Mouse (Mus musculus) kidney, postnatal 0 days (tissue): Measurements from ENCODE around the gene B9d2. TPM values are rescaled to one million over a fixed set of nuclear protein-coding genes. Genes with fewer than 3 reads are reported as not detected.
A peak's percentile ranks its signal among the peaks of the same experiment; 100 is the strongest.
"Not testable (repeated sequence)": the region's sequence is repeated elsewhere in the genome, so short reads cannot be mapped to it uniquely, and the experiment has no call there.

Source experiments
- ATAC-seq: fragments of 200-750 bp; cut with Nextera tagmentation; replicated peaks from 2 replicates; pipeline ENCODE4 v1.8.0; 2017; ENCODE audit warnings: low read depth, moderate number of reproducible peaks, moderate TSS enrichment, moderate library complexity; ENCODE audit not compliant: low FRiP score
- DNase-seq: peaks from one replicate; pipeline ENCODE4 v3.0.0-alpha.2; 2016; ENCODE audit warnings: low spot score
- H3K27ac ChIP-seq: fragments of 300-500 bp; sonication (generic); 2 replicates; pipeline ENCODE4 v1.5.1; 2014; ENCODE audit warnings: mild to moderate bottlenecking
- H3K27me3 ChIP-seq: fragments of 300-500 bp; sonication (generic); 2 replicates; pipeline ENCODE4 v1.6.1; 2014; ENCODE audit warnings: low read length, mixed read lengths; ENCODE audit not compliant: insufficient read depth
- H3K36me3 ChIP-seq: fragments of 300-500 bp; sonication (generic); 2 replicates; pipeline ENCODE4 v1.6.1; 2014; ENCODE audit warnings: low read length, mixed read lengths; ENCODE audit not compliant: insufficient read depth
- H3K4me1 ChIP-seq: fragments of 300-500 bp; sonication (generic); replicated peaks from 2 replicates; pipeline ENCODE4 v1.6.1; 2014; ENCODE audit warnings: antibody characterized with exemption, low read length, mixed read lengths; ENCODE audit not compliant: insufficient read depth
- H3K4me2 ChIP-seq: fragments of 300-500 bp; sonication (generic); 2 replicates; pipeline ENCODE4 v1.6.1; 2014; ENCODE audit warnings: mild to moderate bottlenecking, low read length, moderate library complexity, mixed read lengths
- H3K4me3 ChIP-seq: fragments of 300-500 bp; sonication (generic); replicated peaks from 2 replicates; pipeline ENCODE4 v1.5.1; 2014; ENCODE audit warnings: low read depth, low read length
- H3K9ac ChIP-seq: fragments of 300-500 bp; sonication (generic); 2 replicates; pipeline ENCODE4 v1.6.1; 2014; ENCODE audit warnings: low read depth, low read length
- H3K9me3 ChIP-seq: fragments of 300-500 bp; sonication (generic); replicated peaks from 2 replicates; pipeline ENCODE4 v1.6.1; 2016; ENCODE audit warnings: low read length, inconsistent platforms, mixed read lengths
- CTCF ChIP-seq: IDR thresholded peaks from 2 replicates; pipeline ENCODE4 v1.5.1; 2016; ENCODE audit warnings: antibody characterized with exemption, low read depth, mild to moderate bottlenecking, moderate library complexity
- WGBS: fragments of 180-500 bp; shearing (Covaris S2); extraction: QIAGEN DNeasy Blood & Tissue Kit; methylation state at CpG from one replicate; pipeline ENCODE4 v1.1.7; 2014; 5-methylcytosine and 5-hydroxymethylcytosine counted together
- polyA plus RNA-seq: library from polyadenylated mRNA; unstranded; fragments of >200 nt; fragmentation: Nextera tagmentation; extraction: Ambion mirVana; gene quantifications from 2 replicates; pipeline ENCODE4 v1.2.1, GENCODE M21; 2015

B9d2 gene
- polyA plus RNA-seq, 1 experiment from 2014 or later = 31.4 TPM

DNA sequence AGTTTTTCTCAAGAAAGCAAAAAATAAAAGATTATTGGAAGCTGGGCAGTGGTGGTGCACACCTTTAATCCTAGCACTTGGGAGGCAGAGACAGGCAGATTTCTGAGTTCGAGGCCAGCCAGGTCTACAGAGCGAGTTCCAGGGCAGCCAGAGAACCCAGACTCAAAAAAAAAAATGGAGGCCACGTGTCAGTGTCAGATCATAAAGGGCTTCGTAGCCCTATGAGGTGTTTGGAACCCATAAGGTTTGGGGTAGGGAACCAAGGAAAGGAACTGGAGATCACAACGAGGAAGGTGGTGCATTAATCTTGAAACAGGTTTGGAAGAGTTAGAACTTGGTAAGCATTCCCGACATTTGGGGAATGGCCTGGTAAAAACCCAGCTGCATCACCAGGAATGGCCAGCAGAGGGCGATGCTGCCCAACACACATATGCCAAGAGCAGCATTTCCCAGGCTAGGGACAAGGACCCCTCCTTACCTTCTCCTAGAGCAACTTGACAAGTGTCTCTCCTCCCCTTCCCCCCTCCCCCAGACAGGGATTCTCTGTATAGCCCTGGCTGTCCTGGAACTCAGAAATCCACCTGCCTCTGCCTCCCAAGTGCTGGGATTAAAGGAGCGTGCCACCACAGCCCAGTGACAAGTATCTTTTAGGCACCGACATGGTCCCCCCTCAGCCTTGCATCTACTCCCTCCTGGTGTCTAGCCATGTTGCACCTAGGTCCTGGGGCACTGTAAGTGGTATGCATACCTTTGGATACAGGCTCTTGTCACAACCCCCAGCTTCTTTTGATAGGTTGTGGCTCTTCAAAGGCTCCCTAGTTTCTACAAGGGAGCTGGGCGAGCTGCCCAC lies 39.4 kb downstream of the B9d2 start:
- peak overlapping the region; percentile 26 for H3K27ac ChIP-seq
- H3K9me3 ChIP-seq = no peaks in the 10 kb centered on the region
- DNase-seq (peak; percentile 79), ATAC-seq (no peak; the same call in 1 of the 2 replicates)
- no peak overlapping the region for H3K4me3 ChIP-seq
- WGBS = 61% methylated on average over 10 of the region's 10 CpGs
- no peak overlapping the region for H3K9ac ChIP-seq
- peak; percentile 92 for TF ChIP-seq CTCF
- H3K4me2 ChIP-seq = no peak overlapping the region
- peaks cover 51% of the 10 kb centered on the region for H3K36me3 ChIP-seq
- H3K4me1 ChIP-seq = peaks cover 8% of the 10 kb centered on the region; the same call in 1 of the 2 replicates
- no peaks in the 10 kb centered on the region for H3K27me3 ChIP-seq

DNA sequence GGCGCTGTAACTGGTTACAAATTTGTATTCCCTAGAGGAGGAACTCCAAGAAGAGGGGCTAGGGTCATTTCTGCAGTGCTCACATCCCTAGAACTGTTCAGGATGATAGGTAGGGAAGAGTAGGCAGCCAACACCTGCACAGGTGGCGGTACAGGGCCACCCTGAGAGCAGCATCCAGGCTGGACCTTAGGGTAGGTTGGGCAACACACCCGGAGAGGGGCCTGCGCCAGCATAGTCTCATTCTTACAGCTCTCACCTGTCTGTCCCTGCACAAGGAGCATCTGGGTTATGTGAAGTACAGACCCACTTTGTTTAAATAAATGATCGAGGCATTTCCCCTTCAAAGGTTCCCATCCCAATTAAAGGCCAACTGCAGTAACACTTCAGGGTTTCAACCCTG lies 40.2 kb downstream of the B9d2 start:
- Histone ChIP-seq H3K9ac (no peak overlapping the region), H3K27me3 (no peaks in the 10 kb centered on the region), H3K4me3 (no peak overlapping the region), H3K27ac (no peak overlapping the region), H3K4me1 (peaks cover 8% of the 10 kb centered on the region; the same call in 1 of the 2 replicates), H3K9me3 (no peaks in the 10 kb centered on the region), H3K4me2 (no peak overlapping the region), H3K36me3 (peaks cover 51% of the 10 kb centered on the region)
- whole genome bisulfite sequencing = 90% methylated on average over 5 of the region's 5 CpGs
- ATAC-seq (no peak), DNase-seq (no peak)
- no peak for TF ChIP-seq CTCF

DNA sequence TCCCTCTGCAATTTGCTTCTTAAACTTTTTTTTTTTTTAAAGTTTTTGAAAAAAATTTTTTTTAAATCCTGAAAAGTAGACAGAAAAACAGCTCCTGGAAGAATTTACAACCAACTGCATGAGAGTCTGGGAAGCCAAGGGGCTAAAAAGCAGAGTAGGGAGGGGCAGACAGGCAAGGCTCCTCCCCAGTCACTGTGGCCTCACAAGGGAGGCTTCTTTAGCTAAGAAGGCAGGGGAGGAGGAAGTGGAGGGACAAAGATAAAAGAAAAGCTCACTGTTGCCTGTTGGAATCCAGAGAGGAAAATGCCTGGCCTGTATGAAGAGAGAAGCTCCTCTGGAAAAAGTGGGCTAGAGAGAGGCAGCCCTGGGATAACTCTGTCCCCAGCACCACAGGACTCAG lies 41.2 kb downstream of the B9d2 start:
- not testable (repeated sequence) for H3K27me3 ChIP-seq, DNase-seq

DNA sequence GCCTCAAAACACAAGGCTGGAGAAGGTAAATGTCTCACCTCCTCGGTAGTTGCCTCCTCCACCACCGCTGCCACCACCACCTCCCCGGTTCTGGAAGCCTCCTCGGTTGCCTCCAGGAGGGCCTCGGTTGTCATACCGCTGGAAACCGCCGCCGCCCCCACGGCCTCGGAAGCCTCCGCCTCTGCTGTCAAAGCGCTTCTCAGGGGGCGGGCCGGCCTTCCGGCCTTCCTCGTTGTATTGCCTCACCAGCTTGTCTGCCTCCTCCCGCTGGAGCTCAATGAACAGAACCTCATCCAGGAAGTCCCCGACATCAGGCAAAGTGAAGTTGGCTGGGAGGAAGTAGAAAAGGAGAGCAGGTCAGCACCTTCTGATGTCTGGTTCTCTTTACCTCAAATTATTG lies 45.3 kb downstream of the B9d2 start:
- WGBS = 77% methylated on average over 19 of the region's 19 CpGs
- no peak for TF ChIP-seq CTCF

More for the DNA sequence above, 41.2 kb downstream of the B9d2 start:
- not testable (repeated sequence) for H3K4me3 ChIP-seq, H3K9ac ChIP-seq, H3K4me2 ChIP-seq, H3K27ac ChIP-seq, H3K4me1 ChIP-seq, ATAC-seq, H3K9me3 ChIP-seq
- peaks cover 59% of the 10 kb centered on the region for H3K36me3 ChIP-seq

DNA sequence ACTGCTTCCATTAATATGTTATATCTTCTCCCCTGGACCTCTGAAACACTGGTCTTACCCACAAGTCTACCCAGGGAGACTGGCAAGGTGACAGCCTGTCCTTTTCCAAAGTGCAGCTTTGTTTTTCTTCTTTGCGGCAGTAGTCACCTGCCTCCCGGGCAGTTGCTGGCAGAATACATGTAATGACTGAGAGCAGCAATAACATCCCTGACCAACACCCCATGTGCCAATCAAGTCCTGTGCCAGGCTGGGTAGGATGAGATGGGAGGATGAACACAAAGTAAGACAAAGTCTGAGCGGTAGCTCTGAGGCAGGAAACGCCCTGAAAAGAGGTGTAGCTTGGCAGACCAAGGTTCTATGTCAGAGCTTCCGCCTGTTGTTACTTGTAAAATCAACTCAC lies 47.2 kb downstream of the B9d2 start:
- no peaks in the 10 kb centered on the region for H3K9me3 ChIP-seq
- ATAC-seq = no peak
- peaks cover 94% of the 10 kb centered on the region for H3K36me3 ChIP-seq
- TF ChIP-seq CTCF = no peak
- no peak overlapping the region for H3K27ac ChIP-seq
- 86% methylated on average over 5 of the region's 5 CpGs for WGBS
- no peak for DNase-seq
- no peaks in the 10 kb centered on the region for H3K27me3 ChIP-seq
- no peak overlapping the region for H3K4me2 ChIP-seq
- H3K4me1 ChIP-seq = no peaks in the 10 kb centered on the region
- no peak overlapping the region for H3K4me3 ChIP-seq
- no peak overlapping the region for H3K9ac ChIP-seq

More for the DNA sequence above, 45.3 kb downstream of the B9d2 start:
- Histone ChIP-seq H3K9ac (no peak overlapping the region), H3K9me3 (no peaks in the 10 kb centered on the region), H3K4me1 (no peaks in the 10 kb centered on the region), H3K4me3 (no peak overlapping the region), H3K36me3 (peaks cover 90% of the 10 kb centered on the region), H3K4me2 (no peak overlapping the region), H3K27me3 (no peaks in the 10 kb centered on the region), H3K27ac (no peak overlapping the region)
- ATAC-seq (no peak), DNase-seq (no peak)

DNA sequence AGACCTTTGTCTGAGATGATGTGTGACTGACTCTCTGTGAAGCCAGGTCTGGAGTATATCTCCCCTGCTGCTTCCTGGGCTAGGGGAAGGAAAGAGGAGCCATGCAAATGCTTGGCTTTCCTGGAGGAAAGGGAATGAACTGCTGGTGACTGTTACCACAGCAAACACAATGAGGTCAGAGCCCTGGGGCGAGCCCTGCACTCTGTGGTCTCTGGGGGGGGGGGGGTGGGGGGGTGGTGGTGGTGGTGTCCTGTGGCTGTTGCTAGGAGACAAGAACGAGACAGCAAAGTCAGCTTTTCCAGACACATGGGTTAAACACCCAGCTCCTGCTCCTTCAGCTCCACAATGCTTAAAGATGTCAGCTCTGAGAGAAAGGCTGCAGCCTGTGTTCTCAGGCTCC lies 48.8 kb downstream of the B9d2 start:
- DNase-seq = no peak
- Histone ChIP-seq H3K9ac (no peak overlapping the region), H3K27me3 (no peaks in the 10 kb centered on the region), H3K4me3 (no peak overlapping the region), H3K27ac (no peak overlapping the region), H3K9me3 (no peaks in the 10 kb centered on the region), H3K4me1 (no peaks in the 10 kb centered on the region), H3K4me2 (no peak overlapping the region), H3K36me3 (peaks cover 92% of the 10 kb centered on the region)
- no peak for TF ChIP-seq CTCF
- 43% methylated on average over 2 of the region's 2 CpGs for WGBS
- ATAC-seq = no peak

DNA sequence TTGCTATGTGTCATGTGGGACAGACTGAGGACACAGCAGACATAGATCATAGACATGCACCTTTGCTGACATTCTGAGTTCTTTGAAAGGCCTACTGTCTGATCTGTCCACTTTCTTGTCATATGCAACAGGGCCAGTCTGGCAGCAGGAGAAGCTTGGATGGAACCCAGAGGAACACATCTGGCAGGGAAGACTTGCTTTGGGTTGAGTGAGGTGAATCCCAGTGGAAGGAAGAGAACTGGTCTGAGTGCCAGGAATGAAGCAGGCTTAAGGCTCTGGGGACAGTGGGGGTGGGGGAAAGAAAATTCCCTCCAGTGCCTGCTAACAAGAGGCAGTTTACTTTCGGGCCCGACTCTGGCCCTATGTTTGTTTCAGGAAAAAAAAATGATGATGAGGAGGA lies 49.3 kb downstream of the B9d2 start:
- Histone ChIP-seq H3K9ac (no peak overlapping the region), H3K4me2 (no peak overlapping the region), H3K36me3 (peaks cover 92% of the 10 kb centered on the region), H3K9me3 (no peaks in the 10 kb centered on the region), H3K4me1 (no peaks in the 10 kb centered on the region), H3K27ac (no peak overlapping the region), H3K4me3 (no peak overlapping the region), H3K27me3 (no peaks in the 10 kb centered on the region)
- DNase-seq = no peak
- ATAC-seq = no peak
- no peak for TF ChIP-seq CTCF
- WGBS = 83% methylated on average over 2 of the region's 2 CpGs
